Mouse (Mus musculus) CH12.LX (cell line): Measurements from ENCODE around the gene Gpr180.

Source experiments
- CHD2 ChIP-seq: IDR thresholded peaks from 2 replicates; pipeline ENCODE4 v1.6.1; 2011; ENCODE audit warnings: low read length, improper control_type of control experiment
- CTCF ChIP-seq, 2 experiments: IDR thresholded peaks in 1 of 2; conservative IDR thresholded peaks in 1 of 2; 2 replicates each; pipeline ENCODE4 v1.5.1; 2011 to 2012; ENCODE audit warnings: low read depth in 2 of 2, low read length in 2 of 2, improper control_type of control experiment in 1 of 2, inconsistent platforms in 1 of 2, mild to moderate bottlenecking in 1 of 2, moderate library complexity in 1 of 2
- EP300 ChIP-seq: IDR thresholded peaks from 2 replicates; pipeline ENCODE4 v1.6.1; 2011; ENCODE audit warnings: low read length, improper control_type of control experiment
- NELFE ChIP-seq: IDR thresholded peaks from 2 replicates; pipeline ENCODE4 v1.6.1; 2011; ENCODE audit warnings: low read depth, low read length, improper control_type of control experiment
- POLR2A ChIP-seq: IDR thresholded peaks from 2 replicates; pipeline ENCODE4 v1.6.1; 2011; ENCODE audit warnings: low read depth, mild to moderate bottlenecking, improper control_type of control experiment, low read length
- SIN3A ChIP-seq: IDR thresholded peaks from 2 replicates; pipeline ENCODE4 v1.6.1; 2012; ENCODE audit warnings: low read length, improper control_type of control experiment, inconsistent platforms
- USF1 ChIP-seq: IDR thresholded peaks from 2 replicates; pipeline ENCODE4 v1.6.1; 2014; ENCODE audit warnings: low read depth, mild to moderate bottlenecking, inconsistent platforms, low read length, improper control_type of control experiment

- no peak for TF ChIP-seq CTCF (conservative IDR thresholded peaks at IDR 0.05 in 1 of 2, IDR thresholded peaks at IDR 0.05 in 1 of 2; ENCODE audit: low read depth in 2 of 2, low read length in 2 of 2)
- TF ChIP-seq EP300: no peak
- TF ChIP-seq USF1: no peak
- no peak; the same call in 1 of the 2 replicates for TF ChIP-seq SIN3A
- peak; percentile 97 for TF ChIP-seq POLR2A
- TF ChIP-seq NELFE: peak; percentile 96
- TF ChIP-seq CHD2: peak; percentile 63; the same call in 1 of the 2 replicates
Measured at GRCm38 (mm10) chr14:118132642-118132977, 4.3 kb upstream of the Gpr180 start, which contains the start of gene Tgds.
